Mouse (Mus musculus) hindbrain, embryonic 15.5 days (tissue): ENCODE results near the gene Sbf2. TPM values are rescaled to one million over a fixed set of nuclear protein-coding genes. Genes with fewer than 3 reads are reported as not detected.

Experiments used
- ATAC-seq: fragments of 200-750 bp; cut with Nextera tagmentation; 2 replicates; pipeline ENCODE4 v1.8.0; 2017; ENCODE audit warnings: low read depth, moderate number of reproducible peaks, moderate TSS enrichment; ENCODE audit not compliant: low FRiP score
- H3K27ac ChIP-seq: fragments of 300-500 bp; sonication (generic); replicated peaks from 2 replicates; pipeline ENCODE4 v1.5.1; 2015; ENCODE audit warnings: mild to moderate bottlenecking, inconsistent platforms
- H3K27me3 ChIP-seq: fragments of 300-500 bp; sonication (generic); 2 replicates; pipeline ENCODE4 v1.6.1; 2015; ENCODE audit warnings: control low read depth, inconsistent platforms
- H3K36me3 ChIP-seq: fragments of 300-500 bp; sonication (generic); 2 replicates; pipeline ENCODE4 v1.6.1; 2015; ENCODE audit warnings: control low read depth, inconsistent platforms
- H3K4me1 ChIP-seq: fragments of 300-500 bp; sonication (generic); replicated peaks from 2 replicates; pipeline ENCODE4 v1.6.1; 2015; ENCODE audit warnings: control low read depth, inconsistent platforms
- H3K4me2 ChIP-seq: fragments of 300-500 bp; sonication (generic); 2 replicates; pipeline ENCODE4 v1.6.1; 2015; ENCODE audit warnings: moderate library complexity, mild to moderate bottlenecking, inconsistent platforms
- H3K4me3 ChIP-seq: fragments of 300-500 bp; sonication (generic); 2 replicates; pipeline ENCODE4 v1.5.1; 2015; ENCODE audit warnings: mild to moderate bottlenecking, inconsistent platforms
- H3K9ac ChIP-seq: fragments of 300-500 bp; sonication (generic); 2 replicates; pipeline ENCODE4 v1.6.1; 2015; ENCODE audit warnings: inconsistent platforms
- H3K9me3 ChIP-seq: fragments of 300-500 bp; sonication (generic); 2 replicates; pipeline ENCODE4 v1.6.1; 2016; ENCODE audit warnings: control low read depth, inconsistent platforms
- WGBS: fragments of 180-500 bp; shearing (Covaris S2); methylation state at CpG from one replicate; pipeline ENCODE4 v1.1.7; 2015; 5-methylcytosine and 5-hydroxymethylcytosine counted together
- polyA plus RNA-seq: library from polyadenylated mRNA; unstranded; fragments of >200 nt; fragmentation: Nextera tagmentation; extraction: Ambion mirVana; gene quantifications from 2 replicates; pipeline ENCODE4 v1.2.1, GENCODE M21; 2015

Gene Sbf2
- polyA plus RNA-seq, 1 experiment from 2014 or later, result 55.1 TPM

GRCm38 (mm10) chr7:110361516-110361915, 253.2 kb downstream of the Sbf2 start:
- Histone ChIP-seq H3K9me3 (no peaks in the 10 kb centered on the region), H3K4me2 (no peak overlapping the region), H3K9ac (no peak overlapping the region), H3K36me3 (peaks cover 36% of the 10 kb centered on the region), H3K27ac (no peak overlapping the region), H3K4me1 (no peaks in the 10 kb centered on the region), H3K4me3 (no peak overlapping the region), H3K27me3 (no peaks in the 10 kb centered on the region)
- WGBS, result 92% methylated on average over 1 of the region's 1 CpGs
- ATAC-seq, result no peak

- ATAC-seq, result no peak
- no peak overlapping the region for H3K27ac ChIP-seq
- WGBS, result 99% methylated on average over 2 of the region's 2 CpGs
Measured at GRCm38 (mm10) chr7:110359391-110359790, 255.3 kb downstream of the Sbf2 start.

GRCm38 (mm10) chr7:110353971-110354370, 260.8 kb downstream of the Sbf2 start:
- Histone ChIP-seq H3K9ac (no peak overlapping the region), H3K4me3 (no peak overlapping the region), H3K36me3 (peaks cover 19% of the 10 kb centered on the region), H3K4me1 (no peaks in the 10 kb centered on the region), H3K27ac (no peak overlapping the region), H3K4me2 (no peak overlapping the region), H3K9me3 (no peaks in the 10 kb centered on the region), H3K27me3 (no peaks in the 10 kb centered on the region)
- WGBS, result 92% methylated on average over 2 of the region's 2 CpGs
- no peak for ATAC-seq

More at GRCm38 (mm10) chr7:110359391-110359790, 255.3 kb downstream of the Sbf2 start:
- Histone ChIP-seq H3K27me3 (no peaks in the 10 kb centered on the region), H3K9me3 (no peaks in the 10 kb centered on the region), H3K9ac (no peak overlapping the region), H3K4me1 (no peaks in the 10 kb centered on the region), H3K36me3 (peaks cover 28% of the 10 kb centered on the region), H3K4me3 (no peak overlapping the region), H3K4me2 (no peak overlapping the region)

GRCm38 (mm10) chr7:110347250-110347649, 267.5 kb downstream of the Sbf2 start:
- no peaks in the 10 kb centered on the region for H3K9me3 ChIP-seq
- no peak overlapping the region for H3K9ac ChIP-seq
- no peak overlapping the region for H3K27ac ChIP-seq
- H3K27me3 ChIP-seq, result no peaks in the 10 kb centered on the region
- no peak for ATAC-seq
- no peak overlapping the region for H3K4me3 ChIP-seq
- no peaks in the 10 kb centered on the region for H3K4me1 ChIP-seq
- 89% methylated on average over 1 of the region's 1 CpGs for WGBS
- H3K36me3 ChIP-seq, result peaks cover 19% of the 10 kb centered on the region
- no peak overlapping the region for H3K4me2 ChIP-seq

GRCm38 (mm10) chr7:110337601-110338000, 277.1 kb downstream of the Sbf2 start:
- H3K9ac ChIP-seq, result no peak overlapping the region
- no peak overlapping the region for H3K4me3 ChIP-seq

GRCm38 (mm10) chr7:110325381-110326110, 289.2 kb downstream of the Sbf2 start:
- no peak overlapping the region for H3K4me3 ChIP-seq
- H3K4me1 ChIP-seq, result no peaks in the 10 kb centered on the region
- no peak for ATAC-seq
- H3K9ac ChIP-seq, result no peak overlapping the region
- WGBS, result 97% methylated on average over 5 of the region's 5 CpGs
- H3K27ac ChIP-seq, result no peak overlapping the region
- H3K27me3 ChIP-seq, result no peaks in the 10 kb centered on the region
- H3K9me3 ChIP-seq, result no peaks in the 10 kb centered on the region
- H3K36me3 ChIP-seq, result peaks cover 76% of the 10 kb centered on the region
- no peak overlapping the region for H3K4me2 ChIP-seq

More at GRCm38 (mm10) chr7:110337601-110338000, 277.1 kb downstream of the Sbf2 start:
- H3K4me1 ChIP-seq, result no peaks in the 10 kb centered on the region
- H3K27ac ChIP-seq, result no peak overlapping the region
- ATAC-seq, result no peak
- no peaks in the 10 kb centered on the region for H3K9me3 ChIP-seq
- whole genome bisulfite sequencing, result 76% methylated on average over 4 of the region's 4 CpGs
- H3K36me3 ChIP-seq, result peaks cover 51% of the 10 kb centered on the region
- no peaks in the 10 kb centered on the region for H3K27me3 ChIP-seq
- H3K4me2 ChIP-seq, result no peak overlapping the region

- no peaks in the 10 kb centered on the region for H3K27me3 ChIP-seq
- ATAC-seq, result no peak
- H3K4me3 ChIP-seq, result no peak overlapping the region
- H3K4me1 ChIP-seq, result no peaks in the 10 kb centered on the region
- no peak overlapping the region for H3K27ac ChIP-seq
- 88% methylated on average over 1 of the region's 1 CpGs for WGBS
- no peak overlapping the region for H3K9ac ChIP-seq
- H3K36me3 ChIP-seq, result peaks cover 80% of the 10 kb centered on the region
- no peak overlapping the region for H3K4me2 ChIP-seq
- H3K9me3 ChIP-seq, result no peaks in the 10 kb centered on the region
Measured at GRCm38 (mm10) chr7:110324852-110325251, 289.9 kb downstream of the Sbf2 start.

GRCm38 (mm10) chr7:110321106-110321505, 293.6 kb downstream of the Sbf2 start:
- Histone ChIP-seq H3K36me3 (peaks cover 73% of the 10 kb centered on the region), H3K4me2 (no peak overlapping the region), H3K9me3 (no peaks in the 10 kb centered on the region), H3K4me1 (no peaks in the 10 kb centered on the region), H3K27ac (no peak overlapping the region), H3K27me3 (no peaks in the 10 kb centered on the region), H3K9ac (no peak overlapping the region), H3K4me3 (no peak overlapping the region)
- WGBS, result 68% methylated on average over 5 of the region's 5 CpGs
- peak; percentile 66 for ATAC-seq

GRCm38 (mm10) chr7:110318971-110319519, 295.7 kb downstream of the Sbf2 start:
- Histone ChIP-seq H3K36me3 (peaks cover 71% of the 10 kb centered on the region), H3K4me1 (no peaks in the 10 kb centered on the region), H3K4me3 (no peak overlapping the region), H3K9ac (no peak overlapping the region), H3K27me3 (no peaks in the 10 kb centered on the region), H3K4me2 (no peak overlapping the region), H3K27ac (no peak overlapping the region), H3K9me3 (no peaks in the 10 kb centered on the region)
- 76% methylated on average over 6 of the region's 6 CpGs for WGBS
- no peak for ATAC-seq

- Histone ChIP-seq H3K36me3 (peaks cover 74% of the 10 kb centered on the region), H3K9me3 (no peaks in the 10 kb centered on the region), H3K27ac (no peak overlapping the region), H3K27me3 (no peaks in the 10 kb centered on the region), H3K4me2 (no peak overlapping the region), H3K4me3 (no peak overlapping the region), H3K9ac (no peak overlapping the region), H3K4me1 (no peaks in the 10 kb centered on the region)
- ATAC-seq, result no peak
- 91% methylated on average over 4 of the region's 4 CpGs for WGBS
Measured at GRCm38 (mm10) chr7:110317412-110317811, 297.3 kb downstream of the Sbf2 start.

GRCm38 (mm10) chr7:110315352-110315751, 299.4 kb downstream of the Sbf2 start:
- no peaks in the 10 kb centered on the region for H3K27me3 ChIP-seq
- H3K4me3 ChIP-seq, result no peak overlapping the region
- ATAC-seq, result no peak
- 97% methylated on average over 1 of the region's 1 CpGs for WGBS
- no peak overlapping the region for H3K9ac ChIP-seq
- H3K4me1 ChIP-seq, result no peaks in the 10 kb centered on the region
- no peak overlapping the region for H3K4me2 ChIP-seq
- no peak overlapping the region for H3K27ac ChIP-seq
- H3K36me3 ChIP-seq, result peaks cover 85% of the 10 kb centered on the region
- H3K9me3 ChIP-seq, result no peaks in the 10 kb centered on the region

GRCm38 (mm10) chr7:110314401-110314890, 300.3 kb downstream of the Sbf2 start:
- peaks cover 85% of the 10 kb centered on the region for H3K36me3 ChIP-seq
- no peaks in the 10 kb centered on the region for H3K27me3 ChIP-seq
- H3K9ac ChIP-seq, result no peak overlapping the region
- H3K9me3 ChIP-seq, result no peaks in the 10 kb centered on the region
- 90% methylated on average over 7 of the region's 7 CpGs for WGBS
- H3K4me1 ChIP-seq, result no peaks in the 10 kb centered on the region
- no peak overlapping the region for H3K4me3 ChIP-seq
- ATAC-seq, result no peak
- no peak overlapping the region for H3K27ac ChIP-seq
- H3K4me2 ChIP-seq, result no peak overlapping the region
